Mouse (Mus musculus): ENCODE results near the gene Krt88. TPM values are rescaled to one million over a fixed set of nuclear protein-coding genes. Genes with fewer than 3 reads are reported as not detected.

Gene Krt88
- polyA plus RNA-seq, 1 experiment from 2014 or later, result 0.13 TPM

DNA sequence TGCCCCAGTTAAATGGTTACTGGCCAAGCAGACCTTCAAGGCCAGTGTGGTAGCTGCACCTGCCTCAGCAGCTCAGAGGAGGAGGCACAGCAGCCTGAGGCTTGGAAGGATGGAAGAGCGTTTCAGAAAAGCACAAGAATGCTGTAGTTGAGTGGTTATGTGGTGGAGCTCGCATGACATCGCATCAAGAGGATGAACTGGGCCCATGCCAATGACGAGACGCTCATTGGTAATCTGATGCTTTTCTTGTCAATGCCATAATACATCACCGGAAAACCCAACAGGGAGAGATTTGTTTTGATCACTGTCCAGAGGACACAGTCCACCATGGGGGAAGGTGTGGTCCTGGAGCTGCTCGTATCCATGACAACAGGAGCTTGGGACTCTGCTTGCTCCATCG lies 47.7 kb downstream of the Krt88 start:
- WGBS, result 65% methylated on average over 8 of the region's 8 CpGs
- DNase-seq (ENCODE audit: low spot score), result no peak
- TF ChIP-seq CTCF (IDR thresholded peaks at IDR 0.05; ENCODE audit: low read depth), result no peak
- Histone ChIP-seq H3K4me3 (replicated peaks; ENCODE audit: low read depth, low read length) (no peak overlapping the region), H3K27ac (no peak overlapping the region), H3K27me3 (ENCODE audit: insufficient read depth, low read length) (no peaks in the 10 kb centered on the region), H3K4me1 (replicated peaks; ENCODE audit: insufficient read depth, low read length) (no peaks in the 10 kb centered on the region), H3K4me2 (ENCODE audit: low read length) (no peak overlapping the region), H3K9ac (ENCODE audit: low read depth, low read length) (no peak overlapping the region), H3K9me3 (replicated peaks; ENCODE audit: low read length) (no peaks in the 10 kb centered on the region), H3K36me3 (ENCODE audit: insufficient read depth, low read length) (no peaks in the 10 kb centered on the region)
- ATAC-seq (replicated peaks; ENCODE audit: low FRiP score, low read depth), result no peak

DNA sequence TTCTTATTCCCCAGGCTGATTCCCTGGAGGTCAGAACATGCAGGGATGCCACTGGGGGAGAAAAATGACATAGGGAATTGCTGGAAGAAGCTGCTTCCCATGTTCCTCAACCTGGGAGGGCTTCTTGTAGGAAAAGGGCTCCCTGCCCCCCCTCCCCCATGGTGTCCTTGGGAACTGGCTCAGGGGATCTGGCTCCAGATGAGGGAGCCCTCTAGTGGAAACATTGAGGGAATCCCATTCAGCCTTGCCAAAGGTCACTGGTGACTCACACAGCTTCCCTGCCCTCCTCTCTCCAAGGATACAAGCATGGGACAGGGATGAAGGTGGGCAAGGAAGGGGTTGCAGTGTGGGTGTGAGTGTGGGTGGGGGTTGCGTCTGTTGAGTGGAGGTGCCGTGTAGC lies 49.6 kb downstream of the Krt88 start:
- ATAC-seq (replicated peaks; ENCODE audit: low FRiP score, low read depth), result no peak
- Histone ChIP-seq H3K9me3 (replicated peaks; ENCODE audit: low read length) (no peaks in the 10 kb centered on the region), H3K36me3 (ENCODE audit: insufficient read depth, low read length) (no peaks in the 10 kb centered on the region), H3K27me3 (ENCODE audit: insufficient read depth, low read length) (no peaks in the 10 kb centered on the region), H3K4me3 (replicated peaks; ENCODE audit: low read depth, low read length) (no peak overlapping the region), H3K9ac (ENCODE audit: low read depth, low read length) (no peak overlapping the region), H3K4me1 (replicated peaks; ENCODE audit: insufficient read depth, low read length) (no peaks in the 10 kb centered on the region), H3K4me2 (ENCODE audit: low read length) (no peak overlapping the region), H3K27ac (no peak overlapping the region)
- peak; percentile 73 for TF ChIP-seq CTCF (IDR thresholded peaks at IDR 0.05; ENCODE audit: low read depth)
- peak; percentile 60 for DNase-seq (ENCODE audit: low spot score)
- 81% methylated on average over 2 of the region's 2 CpGs for WGBS

Other genes starting within 250 kb of the Krt88 start
- gene Grasp, start 223.6 kb upstream of the Krt88 start, polyA plus RNA-seq (2015; fragmentation: Nextera tagmentation; extraction: Ambion mirVana), result 3.7 and 4.0 TPM in 2 replicates
- 8.6 and 9.5 TPM in 2 replicates for gene Nr4a1, start 193.5 kb upstream of the Krt88 start, polyA plus RNA-seq (2015; fragmentation: Nextera tagmentation; extraction: Ambion mirVana)
- gene Atg101, start 163.5 kb upstream of the Krt88 start, polyA plus RNA-seq (2015; fragmentation: Nextera tagmentation; extraction: Ambion mirVana), result 77.1 and 79.5 TPM in 2 replicates
- 23.3 and 24.5 TPM in 2 replicates for gene 6030408B16Rik, start 154.5 kb upstream of the Krt88 start, polyA plus RNA-seq (2015; fragmentation: Nextera tagmentation; extraction: Ambion mirVana)
- 1.9 and 2.2 TPM in 2 replicates for gene Krt80, start 77.6 kb upstream of the Krt88 start, polyA plus RNA-seq (2015; fragmentation: Nextera tagmentation; extraction: Ambion mirVana)
- 226 and 229 TPM in 2 replicates for gene Krt7, start 36.7 kb upstream of the Krt88 start, polyA plus RNA-seq (2015; fragmentation: Nextera tagmentation; extraction: Ambion mirVana)
- 0.05 TPM in 1 of 2 replicates, not detected in the other for gene Krt87, start 8.9 kb upstream of the Krt88 start, polyA plus RNA-seq (2015; fragmentation: Nextera tagmentation; extraction: Ambion mirVana)
- gene Krt81, start 16.0 kb downstream of the Krt88 start, polyA plus RNA-seq (2015; fragmentation: Nextera tagmentation; extraction: Ambion mirVana), result not detected in 2 replicates
- not detected in 2 replicates for gene Krt86, start 25.7 kb downstream of the Krt88 start, polyA plus RNA-seq (2015; fragmentation: Nextera tagmentation; extraction: Ambion mirVana)
- gene Krt83, start 43.8 kb downstream of the Krt88 start, polyA plus RNA-seq (2015; fragmentation: Nextera tagmentation; extraction: Ambion mirVana), result not detected in 2 replicates
- not detected in 2 replicates for gene Gm49425, start 69.5 kb downstream of the Krt88 start, polyA plus RNA-seq (2015; fragmentation: Nextera tagmentation; extraction: Ambion mirVana)
- gene Krt84, start 85.1 kb downstream of the Krt88 start, polyA plus RNA-seq (2015; fragmentation: Nextera tagmentation; extraction: Ambion mirVana), result not detected in 2 replicates
- gene Krt82, start 102.9 kb downstream of the Krt88 start, polyA plus RNA-seq (2015; fragmentation: Nextera tagmentation; extraction: Ambion mirVana), result not detected in 2 replicates
- gene Krt90, start 115.2 kb downstream of the Krt88 start, polyA plus RNA-seq (2015; fragmentation: Nextera tagmentation; extraction: Ambion mirVana), result 0.09 TPM in 1 of 2 replicates, not detected in the other
- 0.14 and 0.20 TPM in 2 replicates for gene Krt75, start 126.2 kb downstream of the Krt88 start, polyA plus RNA-seq (2015; fragmentation: Nextera tagmentation; extraction: Ambion mirVana)
- gene Gm5414, start 180.4 kb downstream of the Krt88 start, polyA plus RNA-seq (2015; fragmentation: Nextera tagmentation; extraction: Ambion mirVana), result not detected in 2 replicates
- gene Gm5478, start 199.6 kb downstream of the Krt88 start, polyA plus RNA-seq (2015; fragmentation: Nextera tagmentation; extraction: Ambion mirVana), result not detected in 2 replicates
- not detected in 2 replicates for gene Krt6b, start 232.5 kb downstream of the Krt88 start, polyA plus RNA-seq (2015; fragmentation: Nextera tagmentation; extraction: Ambion mirVana)
- not detected in 2 replicates for gene Krt6a, start 246.6 kb downstream of the Krt88 start, polyA plus RNA-seq (2015; fragmentation: Nextera tagmentation; extraction: Ambion mirVana)